In genomic region chr13:44235941-44236340, GRCm38 (mm10) we compare ENCODE assay signal across 16 mouse cellular contexts.
A peak's percentile ranks its signal among the peaks of the same experiment; 100 is the strongest.
DNase-seq lines count a peak whose midpoint lies in the region.
"Had no signal": no experiment of that assay in that cellular context is flagged by ENCODE, and none has a peak within 500 bp of the region (broad histone marks: within the 10 kb centered on the region; RNA-seq: fewer than 3 reads in every experiment).

No protein-coding gene starts in this region.

- intact Hi-C loops in heart, postnatal 10 days (cut with DNase I): loop anchor here (5.0 kb wide), 1 partner anchor 176 kb away; no protein-coding TSS in a partner anchor

- DNase-seq in adrenal gland, adult 2 months: peak; percentile 11
- no peak for DNase-seq in adrenal gland, adult (ENCODE audit: inconsistent age in 2 of 2, low spot score in 1 of 2)
- peak; percentile 59 for DNase-seq in gastrocnemius, postnatal 25 days
- no peak for DNase-seq in gastrocnemius, postnatal 10 days
- DNase-seq in heart, adult 8-10 months (ENCODE audit: low spot score): peak; percentile 70
- peak; percentile 78 to 87 for DNase-seq in heart, postnatal 10 days
- DNase-seq in thymus, postnatal 0 days (ENCODE audit: low spot score): no peak
- DNase-seq in urinary bladder, adult 18-20 months (ENCODE audit: low spot score in 2 of 2): no peak
- DNase-seq: cerebellum, adult 2 months; cerebellum, postnatal 36 days; kidney, adult 18-20 months; left cerebral cortex, postnatal 4 days; liver; lung, adult 18-20 months; lung, postnatal 14 days; spleen, adult 18-20 months had no signal

Comparison
In these comparisons a context has a peak if more than half of its experiments do, and no peak if none do; other contexts are left out.
1. DNase-seq: peak in adrenal gland, adult 2 months (single experiment), gastrocnemius, postnatal 25 days (single experiment), heart, adult 8-10 months (single experiment) and heart, postnatal 10 days (2 of 2); none in adrenal gland, adult (0 of 2), gastrocnemius, postnatal 10 days (single experiment), thymus, postnatal 0 days (single experiment) and urinary bladder, adult 18-20 months (0 of 2).